Mouse (Mus musculus): ENCODE data around the gene Cdc6. TPM values are rescaled to one million over a fixed set of nuclear protein-coding genes. Genes with fewer than 3 reads are reported as not detected.
A peak's percentile ranks its signal among the peaks of the same experiment; 100 is the strongest.

Cdc6 gene
- polyA plus RNA-seq, 1 experiment from 2014 or later = 69.1 TPM

DNA sequence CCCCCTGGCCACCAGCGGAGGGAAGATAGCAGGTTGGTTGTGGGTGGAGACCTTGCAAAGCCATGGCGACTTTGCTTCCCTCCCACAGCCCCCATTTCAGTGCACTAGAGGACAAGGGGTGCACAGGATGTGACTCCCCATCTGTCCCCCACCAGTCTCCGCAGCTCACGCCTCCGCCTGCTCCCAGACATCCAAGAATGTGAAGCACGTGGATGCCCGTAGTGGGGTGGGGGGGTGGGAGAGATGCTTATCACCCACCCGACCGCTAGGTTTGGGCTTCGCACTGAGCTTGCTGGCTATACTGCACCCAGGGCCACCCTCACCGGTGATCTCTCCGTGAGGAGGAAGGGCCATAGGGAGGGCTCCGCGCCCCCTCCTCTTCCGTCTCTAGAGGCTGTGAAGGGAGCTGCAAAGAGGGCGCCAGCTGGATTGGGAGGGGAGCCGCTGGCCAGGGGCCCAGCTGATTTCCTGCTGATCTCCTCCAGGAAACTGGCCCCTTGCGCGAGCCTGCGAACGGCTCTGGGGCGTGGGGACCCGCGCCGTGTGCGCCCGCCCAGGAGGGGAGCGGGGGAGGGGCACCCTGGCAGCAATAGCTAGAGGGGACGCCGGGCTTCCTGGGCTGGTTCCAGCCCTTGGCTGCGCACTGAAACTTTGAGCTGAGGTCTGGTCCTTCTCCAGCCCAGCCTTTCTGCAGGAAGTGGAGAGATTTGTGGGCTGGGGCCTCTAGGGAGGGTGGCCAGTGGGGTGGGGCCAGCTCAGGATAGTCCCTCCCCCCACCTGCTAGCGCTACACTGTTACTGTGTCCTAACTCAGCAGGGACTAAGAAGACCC is 55.8 kb downstream of the Cdc6 start:
- peaks cover 91% of the 10 kb centered on the region for H3K4me1 ChIP-seq (replicated peaks)
- DNase-seq (no peak), ATAC-seq (ENCODE audit: low read depth) (peak; percentile 37)
- WGBS (ENCODE audit: insufficient replicate concordance) = under 1% methylated on average over 31 of the region's 32 CpGs
- peak overlapping the region; percentile 70 for H3K27ac ChIP-seq
- H3K4me3 ChIP-seq (replicated peaks) = peak overlapping the region; percentile 70
- peak overlapping the region; percentile 99 for H3K4me2 ChIP-seq
- H3K36me3 ChIP-seq = peaks cover 5% of the 10 kb centered on the region; the same call in 1 of the 2 replicates
- peaks cover 80% of the 10 kb centered on the region for H3K27me3 ChIP-seq
- peak overlapping the region; percentile 45; the same call in 1 of the 2 replicates for H3K9ac ChIP-seq
- H3K9me3 ChIP-seq (replicated peaks) = no peaks in the 10 kb centered on the region

DNA sequence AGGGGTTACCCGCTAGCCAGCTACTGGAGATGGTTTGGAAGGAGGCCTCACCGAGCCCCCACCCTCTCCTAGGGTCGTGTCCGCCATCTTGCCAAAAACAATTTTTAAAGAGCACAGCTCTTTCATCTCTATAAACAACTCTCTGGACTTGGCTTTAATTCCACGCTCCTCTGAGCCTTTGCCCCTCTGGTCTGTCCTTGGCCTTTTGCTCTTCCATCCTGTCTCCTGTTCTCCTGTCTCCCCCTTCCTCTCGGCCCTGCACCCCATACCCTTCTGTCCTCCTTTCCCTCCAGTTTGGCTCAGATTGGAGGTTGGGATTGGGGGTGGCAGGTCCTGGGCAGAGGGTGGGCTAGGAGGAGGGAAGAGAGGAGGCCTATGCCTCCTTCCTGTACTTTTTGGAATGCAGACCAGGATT is 56.6 kb downstream of the Cdc6 start:
- peaks cover 90% of the 10 kb centered on the region for H3K4me1 ChIP-seq (replicated peaks)
- peaks cover 5% of the 10 kb centered on the region; the same call in 1 of the 2 replicates for H3K36me3 ChIP-seq
- H3K9me3 ChIP-seq (replicated peaks) = no peaks in the 10 kb centered on the region
- WGBS (ENCODE audit: insufficient replicate concordance) = 22% methylated on average over 6 of the region's 6 CpGs
- H3K4me2 ChIP-seq = peak overlapping the region; percentile 99
- 0 out of 2 replicates have a peak overlapping the region, but pooled peaks have one; percentile 29 for H3K9ac ChIP-seq
- peak overlapping the region; percentile 70 for H3K4me3 ChIP-seq (replicated peaks)
- ATAC-seq (ENCODE audit: low read depth) = no peak
- DNase-seq = no peak
- peak overlapping the region; percentile 70 for H3K27ac ChIP-seq
- peaks cover 87% of the 10 kb centered on the region for H3K27me3 ChIP-seq

DNA sequence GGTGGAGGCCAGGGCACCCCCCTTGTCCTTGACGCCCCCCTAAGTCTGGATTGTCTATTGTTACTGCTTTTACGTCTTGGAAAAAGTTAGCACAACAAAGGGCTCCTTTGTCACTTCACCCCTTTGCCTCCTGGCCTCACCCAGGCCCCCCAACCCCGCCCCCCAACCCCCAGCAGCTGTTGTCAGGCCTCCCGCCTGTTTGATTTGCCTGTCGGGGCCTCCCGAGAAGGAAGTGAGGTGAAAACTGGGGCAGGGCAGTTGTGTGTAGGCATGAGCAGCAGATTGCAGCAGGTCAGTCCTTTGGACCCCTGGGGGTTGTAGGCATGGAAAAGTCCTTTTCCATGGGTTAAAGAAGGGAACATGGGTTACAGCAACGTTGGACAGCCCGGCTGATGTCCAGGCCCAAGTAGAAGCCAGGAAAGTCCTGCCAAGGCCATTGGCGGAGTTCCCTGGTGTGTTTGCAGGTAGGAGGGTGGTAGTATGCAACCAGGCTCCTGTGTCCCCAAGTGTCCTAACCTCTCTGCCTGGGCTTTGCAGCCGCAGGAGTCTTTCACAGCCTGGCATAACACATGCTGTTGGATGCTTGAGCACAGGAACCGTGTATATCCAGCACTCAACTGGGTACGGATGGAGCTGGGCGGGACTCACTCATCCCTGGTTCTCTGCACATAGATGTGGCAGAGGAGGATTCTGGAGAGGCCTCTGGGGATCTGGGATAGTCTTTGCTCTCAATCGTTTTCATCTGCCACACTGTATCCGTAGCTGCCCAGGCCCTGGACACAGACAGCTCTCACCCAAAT is 57.2 kb downstream of the Cdc6 start:
- peaks cover 5% of the 10 kb centered on the region; the same call in 1 of the 2 replicates for H3K36me3 ChIP-seq
- peak overlapping the region; percentile 99 for H3K4me2 ChIP-seq
- 37% methylated on average over 15 of the region's 15 CpGs for WGBS (ENCODE audit: insufficient replicate concordance)
- DNase-seq (no peak), ATAC-seq (ENCODE audit: low read depth) (no peak)
- no peak overlapping the region for H3K4me3 ChIP-seq (replicated peaks)
- H3K9me3 ChIP-seq (replicated peaks) = no peaks in the 10 kb centered on the region
- peak overlapping the region; percentile 70 for H3K27ac ChIP-seq
- peak overlapping the region; percentile 29; the same call in 1 of the 2 replicates for H3K9ac ChIP-seq
- peaks cover 90% of the 10 kb centered on the region for H3K27me3 ChIP-seq
- H3K4me1 ChIP-seq (replicated peaks) = peaks cover 89% of the 10 kb centered on the region

DNA sequence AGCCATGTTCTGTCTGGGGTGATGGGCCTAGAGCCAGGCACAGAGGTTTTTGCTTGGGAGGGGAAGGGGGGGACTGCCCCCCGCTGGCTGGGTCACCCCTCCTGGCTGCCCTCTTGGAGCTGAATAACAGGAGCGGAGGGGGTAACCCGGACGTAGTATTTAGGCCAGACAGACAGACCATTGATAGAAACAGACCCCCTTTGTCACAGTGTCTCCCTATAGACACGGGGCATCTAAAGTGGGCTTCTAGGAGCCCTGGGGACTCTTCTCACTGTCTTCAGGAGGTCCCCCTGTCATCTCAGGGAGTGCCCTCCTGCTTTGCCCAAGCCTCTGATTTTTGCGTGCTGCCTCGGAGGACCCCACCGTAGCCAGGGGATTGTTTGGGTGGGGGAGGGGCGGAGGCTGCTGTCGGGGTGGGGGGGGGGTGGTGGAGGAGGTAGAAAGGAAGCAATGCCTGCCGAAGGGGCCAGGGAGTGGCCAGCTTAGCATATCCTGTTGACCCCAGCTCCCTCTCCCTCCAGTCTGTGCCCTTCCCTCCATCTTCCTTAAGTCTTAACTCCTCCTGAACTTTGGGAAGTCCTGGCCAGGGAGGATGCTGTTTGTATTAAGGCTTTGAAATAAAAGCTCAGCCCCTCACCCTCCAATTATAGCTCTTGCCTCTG is 57.9 kb downstream of the Cdc6 start:
- no peak overlapping the region for H3K4me3 ChIP-seq (replicated peaks)
- DNase-seq = no peak
- H3K36me3 ChIP-seq = peaks cover 11% of the 10 kb centered on the region; the same call in 1 of the 2 replicates
- ATAC-seq (ENCODE audit: low read depth) = no peak
- peaks cover 89% of the 10 kb centered on the region for H3K4me1 ChIP-seq (replicated peaks)
- H3K4me2 ChIP-seq = peak overlapping the region; percentile 99
- H3K27me3 ChIP-seq = peaks cover 90% of the 10 kb centered on the region
- no peaks in the 10 kb centered on the region for H3K9me3 ChIP-seq (replicated peaks)
- 40% methylated on average over 11 of the region's 11 CpGs for WGBS (ENCODE audit: insufficient replicate concordance)
- no peak overlapping the region for H3K27ac ChIP-seq
- no peak overlapping the region for H3K9ac ChIP-seq

DNA sequence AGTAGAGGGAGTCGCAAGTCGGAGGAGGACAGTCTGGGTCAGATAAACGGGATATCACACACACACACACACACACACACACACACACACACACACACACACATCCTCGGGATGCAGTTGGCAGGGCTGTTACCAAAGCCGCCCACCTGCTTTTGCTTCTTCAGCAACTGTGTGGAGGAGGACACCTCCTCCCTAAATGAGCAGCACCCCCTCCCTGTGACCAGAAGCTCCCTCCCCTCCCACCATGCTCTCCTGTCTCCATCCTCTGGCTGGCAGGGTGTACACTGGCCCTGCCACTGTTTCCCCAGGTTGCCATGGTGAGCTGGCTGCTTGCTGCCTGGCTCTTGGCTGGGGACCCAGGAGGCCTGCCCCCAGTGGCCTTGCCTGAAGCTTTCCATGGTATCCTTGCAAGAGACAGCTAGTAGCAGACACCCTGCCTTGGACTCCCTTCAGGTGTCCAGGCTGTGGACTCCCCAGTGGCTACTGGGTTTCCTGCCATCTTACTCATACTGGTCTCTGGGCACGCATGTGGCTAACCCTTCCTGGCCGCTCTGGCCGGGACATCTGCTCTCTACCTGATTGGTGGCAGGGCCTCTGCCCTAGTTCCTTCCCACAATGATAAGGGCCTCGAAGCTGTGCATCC is 59.0 kb downstream of the Cdc6 start:
- WGBS (ENCODE audit: insufficient replicate concordance) = 29% methylated on average over 9 of the region's 9 CpGs
- DNase-seq = no peak
- Histone ChIP-seq H3K27me3 (peaks cover 86% of the 10 kb centered on the region), H3K4me3 (replicated peaks) (no peak overlapping the region), H3K27ac (no peak overlapping the region), H3K9me3 (replicated peaks) (no peaks in the 10 kb centered on the region), H3K36me3 (peaks cover 21% of the 10 kb centered on the region), H3K4me1 (replicated peaks) (peaks cover 87% of the 10 kb centered on the region), H3K4me2 (no peak overlapping the region), H3K9ac (no peak overlapping the region)
- ATAC-seq (ENCODE audit: low read depth) = no peak

DNA sequence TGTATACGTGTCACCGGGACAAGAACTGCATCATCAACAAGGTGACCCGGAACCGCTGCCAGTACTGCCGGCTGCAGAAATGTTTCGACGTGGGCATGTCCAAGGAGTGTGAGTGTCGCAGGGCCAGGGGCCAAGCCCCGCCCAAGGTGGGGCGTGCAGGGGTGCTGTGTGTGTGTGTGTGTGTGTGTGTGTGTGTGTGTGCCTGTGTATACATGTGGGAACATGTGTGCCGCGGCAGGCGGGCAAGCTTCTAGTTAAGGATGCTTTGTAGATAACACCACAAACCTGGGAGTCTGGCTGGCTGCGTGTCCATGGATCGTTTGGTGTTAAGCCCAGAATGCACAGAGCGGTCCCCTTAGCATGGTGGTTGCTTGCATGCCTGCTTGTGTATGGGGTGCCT is 60.5 kb downstream of the Cdc6 start:
- ATAC-seq (ENCODE audit: low read depth) (no peak), DNase-seq (no peak)
- H3K4me2 ChIP-seq = no peak overlapping the region
- H3K4me3 ChIP-seq (replicated peaks) = no peak overlapping the region
- no peaks in the 10 kb centered on the region for H3K9me3 ChIP-seq (replicated peaks)
- peaks cover 72% of the 10 kb centered on the region for H3K4me1 ChIP-seq (replicated peaks)
- peaks cover 71% of the 10 kb centered on the region for H3K27me3 ChIP-seq
- no peak overlapping the region for H3K27ac ChIP-seq
- H3K36me3 ChIP-seq = peaks cover 31% of the 10 kb centered on the region
- 79% methylated on average over 16 of the region's 16 CpGs for WGBS (ENCODE audit: insufficient replicate concordance)
- no peak overlapping the region for H3K9ac ChIP-seq

DNA sequence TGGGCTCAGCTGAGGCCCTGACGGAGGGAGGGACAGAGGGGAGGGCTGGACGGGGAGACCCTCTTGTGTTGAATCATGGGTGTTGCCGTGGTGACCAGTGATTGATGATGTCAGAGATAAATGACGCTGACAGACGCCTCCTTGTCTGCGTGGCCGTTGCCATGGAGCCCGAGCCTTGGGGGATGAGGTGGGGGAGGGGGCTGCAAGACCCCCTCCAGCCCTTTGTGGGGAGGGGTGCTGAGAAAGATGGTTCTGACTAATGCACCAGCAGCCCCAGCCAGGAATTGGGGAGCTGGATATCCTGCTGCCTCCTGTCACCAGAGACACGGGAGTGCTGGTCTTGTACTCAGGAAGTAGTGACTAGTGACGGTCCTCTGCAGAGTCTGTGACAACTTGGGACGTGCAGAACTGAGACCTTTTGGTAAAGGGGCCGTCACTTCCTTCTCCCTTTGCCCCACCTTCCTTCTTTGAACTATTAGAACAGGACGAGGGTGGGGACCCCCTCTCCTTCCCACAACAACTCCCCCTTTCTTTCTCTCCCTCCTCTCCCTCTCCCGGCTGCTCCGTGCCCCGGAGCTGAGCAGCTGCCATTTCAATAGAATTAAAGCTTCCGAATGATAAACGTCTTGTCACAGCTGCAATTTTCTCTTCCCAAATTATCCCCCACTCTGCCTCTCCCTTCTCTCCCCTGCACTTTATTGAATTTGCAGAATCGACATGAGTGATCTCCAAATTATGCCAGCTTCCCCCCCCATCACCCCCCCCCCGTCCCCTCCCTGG is 61.3 kb downstream of the Cdc6 start:
- peaks cover 38% of the 10 kb centered on the region for H3K36me3 ChIP-seq
- no peaks in the 10 kb centered on the region for H3K9me3 ChIP-seq (replicated peaks)
- WGBS (ENCODE audit: insufficient replicate concordance) = 14% methylated on average over 20 of the region's 20 CpGs
- H3K27me3 ChIP-seq = peaks cover 63% of the 10 kb centered on the region
- H3K27ac ChIP-seq = peak overlapping the region; percentile 23; the same call in 1 of the 2 replicates
- ATAC-seq (ENCODE audit: low read depth) (no peak), DNase-seq (no peak)
- H3K4me3 ChIP-seq (replicated peaks) = no peak overlapping the region
- H3K9ac ChIP-seq = no peak overlapping the region
- H3K4me2 ChIP-seq = peak overlapping the region; percentile 14; the same call in 1 of the 2 replicates
- peaks cover 64% of the 10 kb centered on the region for H3K4me1 ChIP-seq (replicated peaks)

DNA sequence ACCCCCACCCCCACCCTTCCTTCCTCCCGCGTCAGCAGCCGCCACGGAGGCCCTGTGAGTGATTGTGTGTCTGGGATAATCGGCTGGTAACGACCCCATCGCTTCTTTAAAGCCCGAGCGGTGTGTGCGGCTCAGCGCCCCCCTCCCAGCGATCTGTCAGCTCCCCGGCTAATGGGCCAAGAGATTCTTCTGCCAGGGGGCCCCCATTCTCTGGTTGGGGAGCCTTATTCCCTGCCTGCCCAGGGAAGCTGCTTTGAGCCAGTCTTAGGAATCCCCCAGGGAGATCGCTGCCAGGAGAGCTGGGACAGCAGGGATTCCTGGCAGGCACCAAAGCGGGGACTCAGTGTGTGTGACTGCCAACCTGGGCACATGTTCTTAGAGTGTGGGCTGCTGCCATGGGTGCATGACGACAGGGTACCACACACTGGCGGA is 61.9 kb downstream of the Cdc6 start:
- DNase-seq = no peak
- Histone ChIP-seq H3K27ac (no peak overlapping the region), H3K4me3 (replicated peaks) (no peak overlapping the region), H3K4me1 (replicated peaks) (peaks cover 58% of the 10 kb centered on the region), H3K36me3 (peaks cover 38% of the 10 kb centered on the region), H3K27me3 (peaks cover 57% of the 10 kb centered on the region), H3K4me2 (no peak overlapping the region), H3K9me3 (replicated peaks) (no peaks in the 10 kb centered on the region), H3K9ac (no peak overlapping the region)
- no peak for ATAC-seq (ENCODE audit: low read depth)
- WGBS (ENCODE audit: insufficient replicate concordance) = 22% methylated on average over 17 of the region's 17 CpGs

DNA sequence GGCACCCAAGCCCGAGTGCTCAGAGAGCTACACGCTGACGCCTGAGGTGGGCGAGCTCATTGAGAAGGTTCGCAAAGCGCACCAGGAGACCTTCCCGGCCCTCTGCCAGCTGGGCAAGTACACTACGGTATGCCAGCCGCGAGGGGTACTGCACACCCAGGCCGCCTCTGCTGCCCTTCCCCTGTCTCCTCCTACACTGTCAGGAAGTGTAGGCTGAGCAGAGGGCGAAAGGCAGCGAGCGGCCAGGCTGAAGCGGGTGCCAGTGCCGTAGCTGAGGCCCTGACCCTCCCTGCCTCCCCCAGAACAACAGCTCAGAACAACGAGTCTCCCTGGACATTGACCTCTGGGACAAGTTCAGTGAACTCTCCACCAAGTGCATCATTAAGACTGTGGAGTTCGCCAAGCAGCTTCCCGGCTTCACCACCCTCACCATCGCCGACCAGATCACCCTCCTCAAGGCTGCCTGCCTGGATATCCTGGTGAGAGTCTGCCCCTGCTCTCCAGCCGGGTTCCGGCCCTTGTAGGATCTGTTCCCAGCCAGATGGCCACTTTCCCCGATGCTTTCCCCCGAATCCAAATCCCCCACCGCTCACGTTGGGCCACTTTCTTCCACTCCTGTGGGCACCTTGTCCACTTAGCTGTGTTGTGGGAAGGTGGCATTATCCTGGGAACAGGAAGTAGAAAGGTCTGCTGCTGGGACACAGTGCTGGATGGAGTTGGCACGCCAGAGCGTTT is 62.8 kb downstream of the Cdc6 start:
- no peak for DNase-seq
- Histone ChIP-seq H3K9ac (no peak overlapping the region), H3K36me3 (peaks cover 41% of the 10 kb centered on the region), H3K9me3 (replicated peaks) (no peaks in the 10 kb centered on the region), H3K4me3 (replicated peaks) (no peak overlapping the region), H3K4me2 (no peak overlapping the region), H3K27ac (no peak overlapping the region), H3K27me3 (peaks cover 49% of the 10 kb centered on the region), H3K4me1 (replicated peaks) (peaks cover 49% of the 10 kb centered on the region)
- 78% methylated on average over 29 of the region's 29 CpGs for WGBS (ENCODE audit: insufficient replicate concordance)
- no peak for ATAC-seq (ENCODE audit: low read depth)
